Mouse (Mus musculus) ovary, adult 18-20 months (tissue): ENCODE measurements around the gene Mob1a.
A peak's percentile ranks its signal among the peaks of the same experiment; 100 is the strongest.
"Not testable (repeated sequence)": the region's sequence is repeated elsewhere in the genome, so short reads cannot be mapped to it uniquely, and the experiment has no call there.

ENCODE experiments used
- DNase-seq: peaks from one replicate; pipeline ENCODE4 v3.0.0; 2022; ENCODE audit warnings: low spot score, mixed read lengths

The Mob1a gene

DNA sequence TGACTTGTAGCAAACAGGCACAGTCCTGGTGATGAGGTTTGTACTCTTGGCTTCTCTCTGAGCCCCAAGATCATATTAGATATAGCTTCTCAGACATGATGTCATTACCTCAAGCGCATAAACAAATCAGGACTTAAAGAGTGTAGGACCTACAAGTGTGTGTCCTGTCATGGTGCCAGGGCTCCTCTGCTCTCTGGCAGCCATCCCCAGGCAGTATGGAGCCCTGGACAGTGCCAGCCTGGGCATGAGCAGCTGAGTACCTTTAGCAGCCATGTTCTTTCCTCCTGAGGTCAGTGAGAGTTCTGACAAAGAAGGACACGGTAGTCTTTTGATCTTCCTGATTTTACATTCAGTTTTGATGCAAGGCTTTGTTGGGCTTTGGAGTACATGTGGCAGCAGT is 17.1 kb downstream of the Mob1a start:
- no peak for DNase-seq

DNA sequence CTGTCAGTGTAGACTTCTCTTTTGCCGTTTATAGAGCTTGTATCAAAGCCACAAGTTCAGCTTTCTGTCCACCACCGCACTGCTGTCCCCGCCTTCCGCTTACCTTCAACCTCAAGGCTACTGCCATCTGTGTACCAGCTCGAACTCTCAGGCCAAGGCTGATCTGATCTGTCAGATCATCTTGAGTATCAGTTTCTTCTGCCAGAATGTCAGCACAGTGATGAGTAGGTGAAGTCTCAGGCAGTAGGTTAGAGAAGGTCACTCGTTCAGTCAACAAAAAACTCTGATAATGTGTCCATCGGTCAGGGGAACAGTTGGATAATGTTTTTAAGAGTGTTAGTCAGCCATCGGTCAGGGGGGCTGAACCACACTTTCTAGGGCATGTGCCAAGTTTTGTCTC is 19.5 kb downstream of the Mob1a start:
- not testable (repeated sequence) for DNase-seq

DNA sequence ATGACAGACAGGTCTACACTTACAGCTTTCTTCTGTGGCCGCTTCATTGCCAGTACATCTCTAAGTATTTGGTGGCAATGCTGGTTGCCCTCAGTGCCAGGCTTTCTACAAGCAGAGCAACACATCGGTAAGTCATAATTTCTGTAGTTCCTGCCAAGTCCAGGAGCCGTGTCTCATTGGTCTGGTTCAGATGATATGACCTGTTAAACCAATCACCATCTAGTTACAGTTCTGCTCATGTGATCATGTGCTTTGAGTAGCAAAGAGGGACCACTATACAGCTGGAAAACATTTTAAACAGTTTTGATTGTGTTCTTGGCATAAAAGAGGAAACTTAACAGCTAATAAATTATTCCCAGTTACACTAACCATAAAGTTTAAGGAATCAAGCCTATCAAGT is 22.1 kb downstream of the Mob1a start:
- DNase-seq: no peak

DNA sequence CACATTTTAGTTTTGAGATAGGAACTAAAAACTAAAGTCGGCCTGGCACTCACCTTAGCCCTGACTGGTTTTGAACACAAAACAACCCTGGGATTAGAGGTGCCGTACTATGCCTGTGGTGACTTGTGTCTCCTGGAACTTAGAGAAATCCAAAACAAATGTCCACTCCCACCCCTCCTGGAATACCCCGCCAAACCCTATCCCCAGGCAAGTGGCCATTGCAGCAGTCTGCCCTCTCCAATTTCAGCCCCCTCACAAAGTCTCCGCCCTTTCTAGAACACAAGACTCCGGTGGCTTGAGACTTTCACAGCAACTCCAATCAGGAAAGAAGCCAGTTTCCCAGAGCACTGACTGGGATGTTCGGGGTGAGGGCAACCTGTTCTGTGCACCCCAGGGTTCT is 23.1 kb downstream of the Mob1a start, which contains the start of gene Bola3:
Gene Bola3, plus strand, starts transcription at position 275 of the 400 bp plus-strand sequence.
- DNase-seq: no peak

DNA sequence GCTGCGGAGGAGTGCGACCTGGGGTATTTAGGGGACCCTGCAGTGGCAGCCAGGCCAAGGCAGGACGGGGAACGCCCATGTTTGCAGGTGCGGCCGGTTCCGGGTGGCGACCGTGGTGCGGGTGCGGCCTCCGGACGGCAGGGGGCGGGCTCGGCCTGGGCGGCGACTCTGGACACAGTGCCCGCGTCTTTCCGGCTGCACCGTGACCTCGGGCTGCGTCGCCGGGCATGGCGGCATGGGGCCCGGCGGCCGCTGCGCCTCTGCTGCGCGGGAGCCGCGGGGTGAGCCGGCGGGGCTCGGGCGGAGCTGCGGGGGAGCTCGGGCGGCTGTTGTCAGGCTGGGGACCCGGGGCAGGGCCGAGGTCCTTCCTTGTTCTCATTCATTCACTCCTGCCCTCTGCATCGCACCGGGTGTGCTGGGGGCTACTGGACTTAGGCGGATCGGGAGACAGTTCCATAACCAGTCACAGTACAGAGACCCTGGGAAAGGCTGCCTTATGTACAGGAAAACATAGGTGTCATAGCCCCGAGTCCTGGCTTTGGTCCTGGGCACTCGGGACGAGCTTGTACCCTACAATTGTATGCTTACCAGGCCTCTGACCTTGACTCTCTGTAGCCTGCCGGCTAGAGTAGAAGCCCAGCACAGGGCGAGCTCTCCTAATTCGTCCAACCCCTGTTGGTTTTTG is 23.6 kb downstream of the Mob1a start:
- peak; percentile 69 for DNase-seq

DNA sequence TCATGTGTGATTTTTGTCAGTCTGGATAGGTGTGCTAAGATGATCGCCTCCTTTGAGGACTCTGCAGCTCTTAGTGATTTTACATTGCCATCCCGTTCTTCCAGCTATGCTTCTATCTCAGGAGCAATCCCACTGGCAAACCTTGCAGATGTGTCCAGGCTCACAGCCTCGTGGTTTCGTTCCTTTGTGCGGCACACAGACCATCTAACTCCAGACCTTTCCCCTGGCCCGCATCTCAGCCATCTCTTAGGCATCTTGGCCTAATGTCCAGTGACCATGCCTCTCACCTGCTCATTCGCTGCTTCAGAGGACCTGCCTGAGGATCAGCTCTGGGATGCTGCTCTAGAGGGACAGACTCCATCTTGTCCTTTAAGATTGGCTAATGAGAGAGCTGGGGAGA is 24.4 kb downstream of the Mob1a start:
- no peak for DNase-seq

DNA sequence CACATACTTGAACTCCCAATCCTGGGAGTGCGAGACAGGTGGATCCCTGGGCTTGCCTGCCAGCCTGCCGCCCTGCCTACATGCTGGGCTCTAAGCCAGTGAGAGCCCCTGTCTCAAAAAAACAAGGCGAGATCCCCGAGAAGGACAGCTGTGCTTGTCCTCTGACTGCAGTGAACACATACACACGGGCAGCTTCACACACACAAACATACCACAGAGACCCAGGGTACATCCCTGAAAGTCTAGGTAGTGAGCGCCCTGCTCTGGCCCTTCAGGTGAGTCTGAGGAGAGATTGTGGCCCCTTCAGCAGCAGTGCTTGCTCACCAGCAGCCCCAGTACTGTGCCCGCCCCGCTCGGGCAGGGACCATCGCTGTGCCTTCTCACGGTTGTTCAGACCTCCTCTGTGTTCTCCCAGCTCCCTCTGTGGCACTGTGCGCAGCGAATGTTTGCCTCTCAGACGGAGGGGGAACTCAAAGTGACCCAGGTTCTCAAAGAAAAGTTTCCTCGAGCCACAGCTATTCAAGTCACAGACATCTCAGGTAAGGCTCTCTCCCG is 25.1 kb downstream of the Mob1a start:
- DNase-seq: no peak

DNA sequence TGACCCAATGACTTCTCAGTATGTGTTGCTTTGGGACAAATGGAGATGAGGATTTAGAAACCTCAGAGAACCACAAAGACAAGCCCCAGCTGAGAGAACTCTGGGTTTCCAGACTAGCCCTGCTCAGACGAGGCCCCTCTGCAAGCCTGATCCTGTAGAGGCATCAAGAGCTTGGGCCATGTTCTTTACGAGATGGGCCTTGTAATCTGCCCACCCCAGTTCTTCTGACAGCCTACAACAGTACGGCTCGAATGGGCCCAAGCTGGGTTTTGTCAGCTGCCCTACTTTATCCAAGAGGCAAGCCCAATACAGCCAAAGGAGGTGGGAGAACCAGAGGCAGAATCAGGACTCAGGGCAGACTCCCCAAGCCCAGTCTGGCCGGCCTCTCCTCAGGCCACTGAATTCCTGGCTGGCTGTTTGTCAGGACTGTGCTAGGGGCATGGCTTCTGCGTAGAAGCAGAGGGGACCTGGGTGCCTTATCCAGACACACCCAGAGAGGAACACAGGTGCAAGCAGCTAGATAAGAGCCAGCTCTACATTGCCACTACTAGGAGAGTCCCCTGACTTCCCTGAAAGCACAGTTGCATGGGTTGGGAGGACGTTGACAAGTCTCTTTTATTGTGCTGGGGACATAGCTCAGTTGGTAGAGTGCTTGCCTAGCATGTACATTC is 25.8 kb downstream of the Mob1a start:
- DNase-seq: no peak

DNA sequence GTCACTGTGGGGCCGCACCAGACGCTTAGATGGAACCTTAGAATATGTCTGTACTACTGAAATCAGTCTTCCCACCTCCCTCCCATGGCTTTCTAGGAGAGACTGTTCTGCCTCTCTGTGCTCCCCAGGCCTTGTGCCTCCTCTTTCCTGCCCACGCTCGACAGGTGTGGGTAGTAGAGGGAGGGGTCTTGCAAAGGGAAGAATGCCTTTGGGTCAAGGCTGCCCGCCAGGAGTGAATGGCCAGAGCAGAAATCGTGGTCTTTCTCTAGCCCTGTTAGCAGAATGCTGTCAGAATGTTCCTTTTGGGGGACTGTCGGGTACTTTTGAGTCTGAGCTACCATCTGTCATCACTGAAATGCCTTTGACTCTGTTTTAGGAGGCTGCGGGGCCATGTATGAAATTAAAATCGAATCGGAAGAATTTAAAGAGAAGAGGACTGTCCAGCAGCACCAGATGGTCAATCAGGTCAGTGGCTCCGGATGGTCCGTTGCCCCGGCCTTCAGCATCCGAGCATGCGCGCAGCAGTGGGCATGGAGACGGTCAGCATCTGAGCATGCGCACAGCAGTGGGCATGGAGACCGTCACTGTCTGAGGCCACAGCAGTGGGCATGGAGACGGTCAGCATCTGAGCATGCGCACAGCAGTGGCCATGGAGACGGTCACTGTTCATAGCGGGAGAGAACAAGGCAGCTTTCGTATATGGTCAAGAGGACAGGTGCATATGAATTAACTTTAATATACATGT is 27.0 kb downstream of the Mob1a start:
- no peak for DNase-seq

DNA sequence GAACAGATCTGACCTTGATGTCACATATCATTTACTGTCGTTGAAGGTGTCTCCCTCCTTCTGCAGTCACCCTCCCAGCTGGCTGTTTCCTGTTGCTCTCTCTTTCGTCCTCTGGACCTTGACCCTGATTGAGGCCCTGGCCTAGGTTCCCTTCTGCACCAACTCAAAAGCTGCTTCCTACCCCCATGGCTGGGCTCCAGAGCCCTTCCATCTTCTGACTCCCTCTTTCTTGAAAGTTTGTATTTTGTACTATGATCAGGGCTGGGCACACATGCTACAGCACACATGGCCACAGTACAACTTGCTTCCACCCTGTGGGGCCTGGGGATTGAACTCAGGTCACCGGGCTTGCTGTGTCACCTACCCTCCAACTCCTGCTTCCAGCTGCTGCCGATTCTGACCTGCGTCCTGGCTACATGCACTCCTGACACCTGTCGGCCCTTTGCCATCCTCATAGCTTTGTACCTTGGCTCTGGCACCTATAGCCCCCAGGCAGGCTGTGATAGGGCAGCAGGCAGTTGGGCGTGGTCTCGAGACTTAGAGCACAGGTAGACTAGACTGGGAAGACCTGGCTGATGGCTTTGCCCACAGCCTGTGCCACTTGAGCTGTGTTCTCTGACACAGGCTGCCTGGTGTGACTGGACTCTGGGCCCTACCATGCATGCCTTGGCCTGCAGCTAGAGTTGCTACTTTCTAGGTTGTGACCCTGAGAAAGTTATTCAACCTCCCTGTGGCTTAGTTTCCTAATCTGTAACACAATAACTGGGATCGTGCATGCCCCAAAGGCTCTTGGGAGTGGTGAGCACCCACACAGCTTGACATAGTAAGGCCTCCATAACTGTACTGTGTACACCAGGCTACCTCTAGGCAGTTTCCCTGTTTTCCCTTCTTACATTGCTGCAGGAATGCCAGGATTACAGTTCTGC is 29.3 kb downstream of the Mob1a start:
- DNase-seq: no peak

DNA sequence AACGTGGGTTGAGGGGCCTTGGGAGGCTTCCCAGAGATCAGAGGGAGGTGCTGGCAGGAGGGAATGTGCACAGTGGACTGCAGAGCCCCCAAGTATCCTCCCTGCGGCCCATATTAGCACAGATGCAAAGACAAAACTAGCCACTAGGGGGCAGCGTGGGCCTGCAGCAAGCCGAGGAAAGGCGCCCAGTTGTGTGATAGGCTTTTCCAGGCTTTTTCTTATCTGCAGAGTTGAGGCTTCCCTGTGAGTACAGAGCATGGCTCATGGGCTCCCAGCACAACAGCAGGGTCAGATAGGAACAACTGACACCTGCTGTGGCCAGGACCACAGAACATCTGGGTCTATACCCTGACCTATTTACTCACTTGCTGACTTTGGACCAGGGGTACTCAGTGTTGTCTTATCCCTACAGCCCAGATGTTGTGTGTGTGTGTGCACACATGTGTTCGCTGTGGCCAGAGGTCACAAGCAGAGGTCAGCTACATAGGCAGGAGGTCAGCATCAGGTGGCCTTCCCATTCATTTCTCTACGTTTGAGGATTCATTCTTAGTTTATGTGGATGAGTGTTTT is 30.8 kb downstream of the Mob1a start:
- DNase-seq: peak; percentile 45

DNA sequence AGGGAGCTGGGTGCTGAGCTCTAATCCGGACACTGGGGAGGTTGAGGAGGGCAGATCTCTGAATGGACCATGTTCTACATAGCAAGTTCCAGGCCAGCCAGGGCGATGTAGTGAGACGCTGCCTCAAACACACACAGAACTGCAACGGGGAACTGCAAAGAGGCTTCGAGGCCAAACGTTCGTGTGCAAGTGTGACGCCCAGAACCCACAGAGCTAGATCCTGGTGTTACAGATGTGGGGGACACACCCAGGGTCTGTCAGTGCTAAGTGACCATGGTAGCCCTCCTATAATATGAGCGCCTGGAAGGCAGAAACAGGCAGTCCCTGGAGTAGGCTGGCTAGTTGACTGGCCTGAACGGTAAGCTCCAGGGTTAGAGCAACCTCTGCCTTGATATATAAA is 31.6 kb downstream of the Mob1a start:
- DNase-seq: no peak

DNA sequence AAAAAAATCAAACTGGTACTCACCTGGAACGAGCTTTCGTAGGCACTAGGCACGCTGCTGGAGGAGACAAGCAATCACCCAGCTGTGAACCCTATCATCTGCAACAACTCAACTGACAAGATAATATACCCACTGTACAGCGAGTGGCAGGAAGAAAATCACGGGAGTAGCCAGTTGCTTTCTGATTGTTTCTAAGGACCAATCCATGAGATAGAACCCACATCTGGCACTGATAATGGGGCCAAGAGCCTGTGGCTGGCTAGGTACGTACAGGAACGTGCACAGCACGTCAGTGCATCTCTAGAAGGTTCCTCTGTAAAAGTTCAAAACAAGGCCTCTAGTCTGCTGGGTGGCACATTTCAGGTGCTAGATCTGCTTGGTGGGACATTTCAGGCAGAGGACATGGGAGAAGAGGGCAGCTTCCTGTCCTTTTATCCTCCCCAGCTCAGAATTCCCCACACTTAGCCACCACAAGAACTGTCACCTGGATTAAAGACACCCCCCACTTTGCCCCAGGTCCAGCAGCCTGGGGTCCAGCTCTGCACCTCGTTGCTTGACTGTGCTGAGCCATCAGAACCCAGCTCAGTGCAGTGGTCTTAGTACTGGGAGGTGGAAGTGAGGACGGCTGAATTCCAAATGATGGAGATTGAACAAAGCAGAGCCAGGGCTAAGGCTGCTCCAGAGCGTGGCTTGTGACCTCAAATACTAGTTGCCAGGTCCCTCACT is 35.9 kb downstream of the Mob1a start:
- DNase-seq: no peak

DNA sequence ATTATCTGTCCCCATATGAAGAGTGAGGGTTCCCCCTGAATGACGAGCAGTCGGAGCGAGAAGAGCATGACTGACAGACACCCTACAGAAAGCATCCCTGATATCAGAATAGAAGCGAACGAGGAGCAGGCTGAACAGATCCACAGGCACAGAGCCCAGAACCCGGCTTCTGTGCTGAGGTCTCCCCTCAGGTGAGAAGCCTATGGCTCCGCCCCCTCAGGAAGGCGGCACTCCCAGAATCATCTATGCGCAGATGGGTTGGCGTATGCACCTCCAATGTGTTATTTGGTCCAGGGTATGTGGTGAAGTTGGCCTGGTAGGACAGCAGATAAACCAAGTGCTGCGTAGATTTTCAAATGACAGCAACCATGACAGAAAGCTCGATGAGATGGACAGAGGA is 37.3 kb downstream of the Mob1a start:
- DNase-seq: no peak

DNA sequence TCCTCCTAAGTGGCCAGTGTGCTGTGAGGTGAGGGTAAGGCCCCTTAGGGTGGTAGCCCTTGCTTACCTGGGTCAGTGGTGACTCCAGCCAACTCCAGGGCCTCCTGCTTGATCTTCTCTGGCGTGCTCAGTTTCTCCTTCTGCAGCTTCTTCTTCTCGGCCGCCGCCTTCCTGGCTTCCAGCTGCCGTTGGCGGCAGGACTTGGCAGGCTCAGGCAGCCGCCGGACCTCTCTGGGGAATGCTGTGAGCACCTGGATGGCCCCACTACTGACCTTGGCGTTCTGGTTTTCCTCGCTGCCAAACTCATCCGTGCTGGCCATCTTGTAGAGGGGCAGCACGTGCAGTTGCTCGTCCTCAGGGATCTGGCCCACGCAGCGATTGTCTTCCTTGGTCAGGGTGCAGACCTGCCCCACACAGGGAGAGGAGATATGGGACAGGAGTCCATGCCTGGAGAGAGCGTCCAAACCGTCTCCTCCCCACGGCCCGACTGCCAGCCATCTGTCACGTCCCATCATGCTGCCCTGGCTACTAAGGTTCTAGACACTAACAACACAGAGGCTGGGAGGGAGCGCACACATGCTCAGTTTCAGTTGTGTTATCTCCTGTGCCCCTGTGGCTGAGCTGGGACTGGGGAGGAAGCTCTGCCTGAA is 44.6 kb downstream of the Mob1a start:
- DNase-seq: no peak

DNA sequence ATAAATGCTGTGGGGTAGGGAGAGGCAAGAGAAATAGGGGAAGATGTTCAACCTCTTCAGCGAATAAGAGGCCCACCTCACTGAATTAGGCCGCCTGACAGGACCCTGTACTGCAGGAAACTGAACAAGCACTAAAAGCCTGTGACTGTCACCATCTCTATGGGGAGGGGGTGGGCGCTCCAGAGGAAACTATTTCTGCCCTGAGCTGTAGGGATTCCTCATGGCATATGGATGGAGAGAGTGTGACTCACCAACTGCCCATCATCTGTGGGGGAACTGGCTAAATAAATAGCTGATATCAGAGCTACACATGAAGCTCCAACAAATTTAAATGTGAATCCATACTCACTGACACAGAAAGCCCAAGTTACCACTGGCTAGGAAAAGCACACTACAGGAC is 45.5 kb downstream of the Mob1a start:
- no peak for DNase-seq

DNA sequence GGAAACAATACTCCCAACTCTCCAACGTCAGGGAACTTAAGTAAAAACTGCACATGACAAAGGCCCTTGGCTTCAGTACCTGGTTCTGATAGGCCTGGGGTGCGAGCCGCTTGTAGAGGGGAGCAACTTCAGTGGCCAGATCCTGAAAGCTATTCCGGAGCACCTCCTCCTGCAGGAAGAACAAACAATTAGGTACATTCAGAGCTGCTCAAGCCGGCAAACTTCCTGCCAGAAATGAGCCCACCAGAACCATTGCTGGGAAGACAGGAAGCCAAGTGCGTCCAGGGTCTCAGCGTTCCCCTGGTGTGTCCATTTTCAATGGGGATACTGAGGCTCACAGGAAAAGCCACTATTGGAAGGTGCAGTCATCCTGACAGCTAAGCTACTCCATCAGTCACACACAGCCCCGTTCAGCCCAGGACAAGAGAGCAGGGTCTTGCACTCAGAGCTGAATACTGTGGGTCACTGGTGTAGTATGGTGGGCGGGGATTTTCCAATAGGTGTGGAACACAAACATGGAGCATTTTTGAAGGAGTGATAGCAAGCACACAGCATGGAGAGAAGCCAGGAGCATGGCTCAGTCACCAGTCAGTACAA is 48.0 kb downstream of the Mob1a start:
- DNase-seq: no peak

DNA sequence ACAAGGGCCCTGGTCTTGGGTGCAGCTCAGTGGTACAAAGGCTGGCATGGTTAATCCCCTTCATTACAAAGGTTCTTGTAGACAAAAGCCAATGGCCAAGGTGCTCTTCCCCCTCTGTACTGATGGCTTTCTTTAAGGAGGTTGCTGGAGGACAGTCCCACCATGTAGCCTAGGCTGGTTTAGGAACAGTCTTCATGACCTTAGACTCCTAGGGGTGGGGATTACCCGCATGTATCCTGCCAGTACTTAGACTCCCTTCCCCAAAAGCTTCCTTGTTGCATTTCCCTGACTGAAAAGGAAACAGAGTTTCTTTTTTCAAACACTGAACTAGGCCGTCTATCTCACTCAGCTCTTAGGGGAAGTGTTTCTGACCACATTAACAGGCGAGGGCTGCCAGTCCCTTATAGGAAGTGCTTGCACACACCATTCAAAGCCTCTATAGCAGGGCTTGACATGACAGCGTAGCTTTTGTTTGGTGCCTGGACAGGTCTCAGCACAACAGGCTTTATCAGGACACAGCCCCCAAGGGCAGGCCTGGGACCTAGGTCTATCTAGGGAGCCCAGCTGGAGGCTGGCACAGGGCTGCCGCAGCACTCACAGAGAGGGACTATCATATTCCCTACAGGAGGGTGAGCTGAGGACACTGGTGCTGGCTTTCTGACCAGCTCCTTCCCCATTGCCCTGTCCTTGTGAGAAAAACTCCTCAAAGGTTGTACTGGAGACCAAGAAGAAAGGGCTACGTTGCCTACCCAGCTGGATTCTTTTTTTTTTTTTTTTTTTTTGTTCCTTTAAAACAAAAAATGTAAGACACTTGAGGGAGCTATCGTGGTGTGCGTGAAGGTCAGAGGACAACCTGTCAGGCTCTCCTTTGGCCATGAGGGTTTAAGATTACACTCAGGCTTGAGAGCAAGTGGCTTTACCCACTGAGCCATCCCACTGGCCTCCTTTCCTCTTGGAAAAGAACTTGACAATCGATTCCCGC is 56.0 kb downstream of the Mob1a start:
- DNase-seq: no peak
